Mouse (Mus musculus): Measurements from ENCODE around the gene Nkpd1. TPM values are rescaled to one million over a fixed set of nuclear protein-coding genes. Genes with fewer than 3 reads are reported as not detected.
A peak's percentile ranks its signal among the peaks of the same experiment; 100 is the strongest.

Nkpd1 gene
- total RNA-seq, 4 experiments from 2014 or later, result 0.39 to 0.86 (median 0.77) TPM

DNA sequence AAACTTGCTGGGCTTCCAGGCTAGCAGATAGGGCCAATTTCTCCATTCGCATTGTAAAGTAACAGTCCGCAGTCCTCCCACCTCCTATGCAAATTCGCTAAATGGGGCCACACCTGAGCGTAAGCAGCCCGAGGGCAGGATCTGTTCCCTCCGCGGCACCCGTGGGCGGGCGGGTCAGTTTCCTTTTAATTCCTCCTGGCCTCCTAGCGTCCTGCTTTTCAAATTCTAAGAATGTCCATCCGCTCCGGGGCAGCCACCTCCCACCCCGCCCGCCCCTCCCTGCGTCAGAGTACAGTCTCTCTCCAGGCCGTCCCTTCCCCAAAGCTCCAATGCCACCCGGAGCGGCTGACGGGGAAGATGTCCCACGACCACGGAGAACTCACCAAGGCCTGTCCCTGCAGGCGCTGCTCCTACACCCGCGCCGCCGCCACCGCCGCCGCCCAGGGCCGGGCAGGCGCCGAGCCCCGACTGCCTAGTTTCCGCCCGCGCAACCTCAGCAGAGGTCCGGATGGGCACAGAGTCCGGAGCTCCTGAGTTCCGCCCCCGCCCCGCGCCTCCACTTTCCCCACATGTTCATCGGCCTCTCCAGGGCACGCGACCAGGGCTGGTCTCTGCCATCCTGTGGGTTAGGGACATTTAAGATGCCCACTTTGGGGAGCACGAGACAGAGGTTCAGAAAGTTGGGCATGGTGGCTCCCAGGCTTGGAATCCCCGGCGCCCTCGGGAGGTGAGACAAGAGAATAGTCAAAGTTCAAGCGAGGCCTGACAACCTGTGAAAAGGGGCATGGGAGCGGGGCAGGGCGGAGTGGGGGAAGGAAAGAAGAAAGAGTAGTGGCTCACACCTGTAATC lies 55.5 kb downstream of the Nkpd1 start:
- peak in 1 of 2 experiments; percentile 65 for DNase-seq (ENCODE audit: low spot score in 2 of 2)

- no peak for DNase-seq (ENCODE audit: low spot score in 2 of 2)
Observed at GRCm38 (mm10) chr7:19573776-19574140, 56.1 kb downstream of the Nkpd1 start.

Other genes with a start within 250 kb of the Nkpd1 start
- 10 to 100 TPM; 17.4 to 26.8 (median 19.5) TPM for gene Vasp, start 246.0 kb upstream of the Nkpd1 start, total RNA-seq (2022)
- under 1 TPM in 1 of 4 experiments, not detected in 3; 0.28 TPM for gene Ppm1n, start 237.8 kb upstream of the Nkpd1 start, total RNA-seq (2022)
- gene Rtn2, start 235.2 kb upstream of the Nkpd1 start, total RNA-seq (2022), result 10 to 100 TPM; 76.6 to 96.7 (median 85.4) TPM
- 10 to 100 TPM in 3 of 4 experiments, 1 to 10 TPM in 1; 5.4 to 13.8 (median 10.7) TPM for gene Fosb, start 207.8 kb upstream of the Nkpd1 start, total RNA-seq (2022)
- 10 to 100 TPM; 41.9 to 47.8 (median 43.2) TPM for gene Ercc1, start 173.1 kb upstream of the Nkpd1 start, total RNA-seq (2022)
- gene Cd3eap, start 158.4 kb upstream of the Nkpd1 start, total RNA-seq (2022), result 10 to 100 TPM; 18.3 to 20.2 (median 19.0) TPM
- gene Ppp1r13l, start 158.1 kb upstream of the Nkpd1 start, total RNA-seq (2022), result 1 to 10 TPM; 5.7 to 9.2 (median 8.1) TPM
- 10 to 100 TPM; 36.0 to 41.5 (median 37.7) TPM for gene Ercc2, start 135.8 kb upstream of the Nkpd1 start, total RNA-seq (2022)
- 1 to 10 TPM; 3.7 to 8.4 (median 6.9) TPM for gene Klc3, start 113.7 kb upstream of the Nkpd1 start, total RNA-seq (2022)
- gene Ckm, start 113.1 kb upstream of the Nkpd1 start, total RNA-seq (2022), result 1 to 10 TPM in 1 of 4 experiments, under 1 TPM in 1, not detected in 2; 0.18 to 4.8 TPM
- gene Mark4, start 59.0 kb upstream of the Nkpd1 start, total RNA-seq (2022), result 100 to 1,000 TPM in 1 of 4 experiments, 10 to 100 TPM in 3; 87.6 to 103 (median 95.0) TPM
- gene Exoc3l2, start 54.5 kb upstream of the Nkpd1 start, total RNA-seq (2022), result under 1 TPM; 0.08 to 0.41 (median 0.38) TPM
- 1 to 10 TPM; 4.7 to 6.7 (median 5.9) TPM for gene Bloc1s3, start 9.5 kb upstream of the Nkpd1 start, total RNA-seq (2022)
- 10 to 100 TPM; 17.1 to 25.2 (median 21.6) TPM for gene Trappc6a, start 9.4 kb upstream of the Nkpd1 start, total RNA-seq (2022)
- gene Ppp1r37, start 45.2 kb downstream of the Nkpd1 start, total RNA-seq (2022), result 100 to 1,000 TPM in 2 of 4 experiments, 10 to 100 TPM in 2; 97.7 to 120 (median 108) TPM
- 1 to 10 TPM in 2 of 4 experiments, under 1 TPM in 2; 0.90 to 1.3 (median 1.0) TPM for gene Zfp296, start 59.4 kb downstream of the Nkpd1 start, total RNA-seq (2022)
- gene Gemin7, start 59.8 kb downstream of the Nkpd1 start, total RNA-seq (2022), result 10 to 100 TPM; 43.4 to 54.4 (median 49.2) TPM
- 100 to 1,000 TPM in 2 of 4 experiments, 10 to 100 TPM in 2; 96.9 to 109 (median 101) TPM for gene Clasrp, start 86.6 kb downstream of the Nkpd1 start, total RNA-seq (2022)
- gene Relb, start 111.6 kb downstream of the Nkpd1 start, total RNA-seq (2022), result 10 to 100 TPM in 2 of 4 experiments, 1 to 10 TPM in 2; 8.3 to 11.2 (median 10.5) TPM
- gene Clptm1, start 147.2 kb downstream of the Nkpd1 start, total RNA-seq (2022), result 100 to 1,000 TPM; 140 to 150 (median 146) TPM
- under 1 TPM in 1 of 4 experiments, not detected in 3; 0.66 TPM for gene Apoc2, start 160.1 kb downstream of the Nkpd1 start, total RNA-seq (2022)
- gene Gm44805, start 163.6 kb downstream of the Nkpd1 start, total RNA-seq (2022), result not detected
- 1 to 10 TPM in 1 of 4 experiments, not detected in 3; 1.2 TPM for gene Apoc4, start 163.6 kb downstream of the Nkpd1 start, total RNA-seq (2022)
- gene Apoc1, start 174.8 kb downstream of the Nkpd1 start, total RNA-seq (2022), result 10 to 100 TPM in 1 of 4 experiments, 1 to 10 TPM in 3; 5.3 to 10.7 (median 6.0) TPM
- gene Apoe, start 181.3 kb downstream of the Nkpd1 start, total RNA-seq (2022), result 1,000 to 10,000 TPM; 1,861 to 4,366 (median 2,827) TPM
- 100 to 1,000 TPM; 104 to 112 (median 109) TPM for gene Tomm40, start 197.6 kb downstream of the Nkpd1 start, total RNA-seq (2022)
- 1 to 10 TPM; 5.7 to 8.2 (median 7.0) TPM for gene Nectin2, start 232.6 kb downstream of the Nkpd1 start, total RNA-seq (2022)